Mouse (Mus musculus) heart, adult 2 months (tissue): Measurements from ENCODE around the gene Myom1.

ENCODE experiments used
- CTCF ChIP-seq: fragments of 200-600 bp; IDR thresholded peaks from 2 replicates; pipeline ENCODE4 v1.8.1; 2022; ENCODE audit warnings: antibody characterized with exemption, mild to moderate bottlenecking, moderate library complexity
- EP300 ChIP-seq: fragments of 200-500 bp; IDR thresholded peaks from 2 replicates; pipeline ENCODE4 v1.6.1; 2011; ENCODE audit warnings: low read depth, low read length, control low read depth; ENCODE audit not compliant: insufficient read depth
- POLR2A ChIP-seq: fragments of 200-500 bp; IDR thresholded peaks from 2 replicates; pipeline ENCODE4 v1.6.1; 2011; ENCODE audit warnings: mild to moderate bottlenecking, low read depth, low read length, control low read depth; ENCODE audit not compliant: insufficient read depth

DNA sequence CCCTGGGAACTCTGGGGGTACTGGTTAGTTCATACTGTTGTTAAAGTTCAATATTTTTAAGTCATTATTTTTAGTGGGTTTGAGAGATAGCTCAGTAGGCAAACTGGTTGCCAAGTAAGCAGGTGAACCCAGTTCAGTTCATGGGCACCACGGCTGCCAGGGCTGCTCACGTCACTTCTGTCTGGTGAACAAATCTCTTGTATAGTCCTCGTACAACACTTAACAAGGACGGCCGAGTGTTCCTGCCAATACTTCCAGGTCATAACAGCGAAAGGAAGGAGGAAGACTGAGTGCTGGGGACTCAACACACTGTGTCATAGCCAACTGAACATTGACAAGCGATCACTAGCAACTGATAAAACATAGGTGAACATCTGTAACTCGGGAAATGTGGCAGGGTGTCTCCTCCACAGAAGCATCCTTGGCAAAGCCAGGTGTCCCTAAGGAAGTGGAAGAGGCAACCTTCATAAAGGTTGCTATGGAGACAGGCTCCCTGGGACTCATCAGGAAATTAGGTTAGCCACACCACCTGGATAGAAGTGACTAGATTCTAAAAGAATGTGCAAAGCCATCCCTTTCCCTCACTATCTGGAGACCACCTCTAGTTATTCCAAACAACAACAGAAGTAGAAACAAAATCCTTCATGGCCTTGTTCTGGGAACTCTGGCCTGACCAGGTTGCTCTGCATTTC, 52.9 kb downstream of the Myom1 start:
- no peak for TF ChIP-seq CTCF
- no peak for TF ChIP-seq POLR2A
- no peak for TF ChIP-seq EP300
